Mouse (Mus musculus) cerebellum, adult 11-12 months (tissue): ENCODE data around the gene Selenof.

Source experiments
- DNase-seq: peaks from one replicate; pipeline ENCODE4 v3.0.0; 2022

Selenof gene

GRCm38 (mm10) chr3:144565212-144565611 lies 4.9 kb upstream of the Selenof start:
- DNase-seq = no peak

- no peak for DNase-seq
These were observed 1.2 kb upstream of the Selenof start for GRCm38 (mm10) chr3:144568861-144569361.

GRCm38 (mm10) chr3:144569401-144569971 lies 618 bp upstream of the Selenof start:
- no peak for DNase-seq

- no peak for DNase-seq
These were observed 848 bp downstream of the Selenof start for GRCm38 (mm10) chr3:144570816-144571487.

GRCm38 (mm10) chr3:144574256-144574655 lies 4.2 kb downstream of the Selenof start:
- no peak for DNase-seq

- DNase-seq = no peak
These were observed 7.5 kb downstream of the Selenof start for GRCm38 (mm10) chr3:144577366-144578340.

GRCm38 (mm10) chr3:144578921-144579320 lies 8.8 kb downstream of the Selenof start:
- no peak for DNase-seq

- DNase-seq = no peak
These were observed 9.7 kb downstream of the Selenof start for GRCm38 (mm10) chr3:144579796-144580195.

GRCm38 (mm10) chr3:144580281-144580680 lies 10.2 kb downstream of the Selenof start:
- no peak for DNase-seq

- DNase-seq = no peak
These were observed 11.7 kb downstream of the Selenof start for GRCm38 (mm10) chr3:144581842-144582241.

- DNase-seq = no peak
These were observed 12.2 kb downstream of the Selenof start for GRCm38 (mm10) chr3:144582306-144582705.

- DNase-seq = no peak
These were observed 13.7 kb downstream of the Selenof start for GRCm38 (mm10) chr3:144583789-144584188.

- DNase-seq = no peak
These were observed 14.9 kb downstream of the Selenof start for GRCm38 (mm10) chr3:144584789-144585553.

GRCm38 (mm10) chr3:144586731-144587130 lies 16.6 kb downstream of the Selenof start:
- DNase-seq = no peak

- no peak for DNase-seq
These were observed 19.2 kb downstream of the Selenof start for GRCm38 (mm10) chr3:144589189-144589890.

- DNase-seq = no peak
These were observed 23.1 kb downstream of the Selenof start for GRCm38 (mm10) chr3:144592992-144593785.

- DNase-seq = no peak
These were observed 27.0 kb downstream of the Selenof start for GRCm38 (mm10) chr3:144597121-144597520.

- no peak for DNase-seq
These were observed 27.8 kb downstream of the Selenof start for GRCm38 (mm10) chr3:144597790-144598467.

GRCm38 (mm10) chr3:144602413-144602812 lies 32.3 kb downstream of the Selenof start:
- DNase-seq = no peak

GRCm38 (mm10) chr3:144602819-144603218 lies 32.7 kb downstream of the Selenof start:
- no peak for DNase-seq
